Mouse (Mus musculus) C2C12 (cell line): ENCODE measurements around the gene Galnt17. TPM values are rescaled to one million over a fixed set of nuclear protein-coding genes. Genes with fewer than 3 reads are reported as not detected.

Source experiments
- H3K27me3 ChIP-seq: one replicate; pipeline ENCODE4 v1.6.1; 2011; ENCODE audit not compliant: control insufficient read depth, insufficient read depth, insufficient read length
- H3K36me3 ChIP-seq: one replicate; pipeline ENCODE4 v1.6.1; 2011; ENCODE audit not compliant: control insufficient read depth, insufficient read depth
- H3K4me3 ChIP-seq: one replicate; pipeline ENCODE4 v1.5.1; 2011; ENCODE audit warnings: mild to moderate bottlenecking, control low read depth; ENCODE audit not compliant: poor library complexity, insufficient read depth, severe bottlenecking
- H3K79me2 ChIP-seq: one replicate; pipeline ENCODE4 v1.6.1; 2011; ENCODE audit not compliant: control insufficient read depth, insufficient read depth
- H3K79me3 ChIP-seq: one replicate; pipeline ENCODE4 v1.6.1; 2011; ENCODE audit warnings: low read depth, control low read depth
- H3ac ChIP-seq: one replicate; pipeline ENCODE3; 2011; ENCODE audit warnings: low read depth; ENCODE audit not compliant: control insufficient read depth, insufficient read length
- CEBPB ChIP-seq: IDR thresholded peaks from one replicate; pipeline ENCODE4 v1.6.1; 2011; ENCODE audit warnings: low read depth, mild to moderate bottlenecking, control low read depth, moderate library complexity
- CTCF ChIP-seq: IDR thresholded peaks from one replicate; pipeline ENCODE4 v1.5.1; 2011; ENCODE audit not compliant: control insufficient read depth, insufficient read depth, insufficient read length
- FOSL1 ChIP-seq: IDR thresholded peaks from one replicate; pipeline ENCODE4 v1.8.0; 2011; ENCODE audit warnings: mild to moderate bottlenecking, low read length; ENCODE audit not compliant: poor library complexity, insufficient read depth, severe bottlenecking
- MAX ChIP-seq: IDR thresholded peaks from one replicate; pipeline ENCODE4 v1.6.1; 2011; ENCODE audit warnings: mild to moderate bottlenecking, control low read depth
- MYOD1 ChIP-seq: IDR thresholded peaks from one replicate; pipeline ENCODE4 v1.6.1; 2011; ENCODE audit warnings: low read depth; ENCODE audit not compliant: control insufficient read depth, insufficient read length
- MYOG ChIP-seq: IDR thresholded peaks from one replicate; pipeline ENCODE4 v1.6.1; 2011; ENCODE audit not compliant: control insufficient read depth, insufficient read length; ENCODE audit errors: extremely low read depth
- USF1 ChIP-seq: IDR thresholded peaks from one replicate; pipeline ENCODE4 v1.6.1; 2011; ENCODE audit warnings: low read depth, mild to moderate bottlenecking, control low read depth, moderate library complexity
- polyA plus RNA-seq: library from polyadenylated mRNA; unstranded; fragments of >200 nt; fragmentation: generic; extraction: Trizol; gene quantifications from one replicate; pipeline ENCODE4 v1.2.1, GENCODE M21; 2012; ENCODE audit warnings: missing spikeins

The Galnt17 gene
- polyA plus RNA-seq, 1 experiment: 0.04 TPM

DNA sequence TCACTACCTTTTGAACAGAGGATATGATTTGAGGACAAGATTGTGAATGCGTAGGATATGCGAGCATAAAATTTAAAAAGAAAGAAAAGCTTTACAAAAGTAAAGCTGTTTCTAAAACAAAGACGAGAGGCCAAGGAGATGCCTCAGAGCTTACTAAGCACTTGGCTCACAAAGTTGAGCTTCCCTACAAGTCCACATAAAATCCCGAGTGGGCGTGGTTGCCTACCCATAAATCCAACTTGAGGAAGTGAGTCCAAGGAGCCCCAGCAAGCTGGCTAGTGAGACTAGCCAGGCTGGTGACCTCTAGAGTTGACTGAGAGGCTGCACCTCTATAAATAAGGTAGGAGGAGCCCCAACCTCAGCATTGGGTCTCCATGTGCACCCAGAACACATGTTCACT is 299.8 kb downstream of the Galnt17 start:
- no peaks in the 10 kb centered on the region for H3K27me3 ChIP-seq
- no peak overlapping the region for H3ac ChIP-seq
- H3K79me2 ChIP-seq: no peaks in the 10 kb centered on the region
- H3K79me3 ChIP-seq: no peaks in the 10 kb centered on the region
- no peak for TF ChIP-seq MYOG
- TF ChIP-seq FOSL1: no peak
- TF ChIP-seq USF1: no peak
- no peak for TF ChIP-seq MAX
- H3K4me3 ChIP-seq: no peak overlapping the region
- H3K36me3 ChIP-seq: no peaks in the 10 kb centered on the region

DNA sequence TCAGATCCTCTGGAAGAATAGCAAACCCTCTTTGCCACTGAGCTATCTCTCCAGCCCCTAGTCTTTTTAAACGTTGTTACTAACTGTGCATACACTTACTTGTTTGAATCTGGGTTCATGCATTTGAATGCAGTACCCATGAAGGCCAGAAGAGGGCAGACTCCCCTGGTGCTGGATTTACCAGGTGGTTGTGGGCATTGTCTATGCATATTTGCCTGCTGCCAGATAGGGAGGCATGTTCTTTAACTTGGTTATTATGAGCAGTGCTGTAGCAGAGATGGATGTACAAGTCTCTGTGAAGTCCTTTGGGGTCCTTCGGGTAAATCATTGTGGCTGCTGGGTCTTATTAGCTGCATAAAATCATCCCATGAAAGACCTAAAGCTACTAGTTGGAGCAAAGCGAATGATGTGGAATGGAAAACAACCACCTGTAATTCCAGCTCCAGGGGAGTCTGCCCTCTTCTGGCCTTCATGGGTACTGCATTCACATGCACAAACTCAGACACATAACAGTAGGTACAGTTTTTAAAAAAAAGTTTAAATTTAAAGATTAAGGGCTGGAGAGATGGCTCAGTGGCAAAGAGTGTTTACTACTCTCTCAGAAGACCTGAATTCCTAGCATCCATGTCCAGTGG is 300.3 kb downstream of the Galnt17 start:
- Histone ChIP-seq H3K79me3 (no peaks in the 10 kb centered on the region), H3K4me3 (no peak overlapping the region), H3ac (no peak overlapping the region), H3K36me3 (no peaks in the 10 kb centered on the region), H3K79me2 (no peaks in the 10 kb centered on the region), H3K27me3 (no peaks in the 10 kb centered on the region)
- TF ChIP-seq MYOD1: no peak

DNA sequence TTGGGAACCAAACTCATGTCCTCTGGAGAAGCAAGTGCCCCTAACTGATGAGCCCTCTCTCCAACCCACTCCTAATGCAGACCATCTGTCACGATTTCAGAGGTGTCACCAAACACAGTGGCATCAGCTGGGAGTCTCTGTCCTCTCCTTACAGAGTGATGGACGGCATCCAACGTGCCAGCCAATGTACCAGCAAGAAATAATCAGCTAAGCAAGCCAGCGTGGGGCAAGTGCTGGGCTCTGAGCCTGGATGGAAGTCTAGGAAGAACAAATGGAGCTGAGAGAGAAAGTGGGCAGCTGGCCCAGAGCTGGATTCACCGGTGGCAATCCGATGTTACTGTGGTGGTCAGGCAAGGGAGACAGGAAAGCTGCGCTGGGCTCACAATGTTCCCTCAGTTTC is 301.1 kb downstream of the Galnt17 start:
- TF ChIP-seq USF1: no peak
- TF ChIP-seq MAX: no peak
- no peak for TF ChIP-seq MYOD1
- H3K79me3 ChIP-seq: no peaks in the 10 kb centered on the region
- H3K4me3 ChIP-seq: no peak overlapping the region
- H3K27me3 ChIP-seq: no peaks in the 10 kb centered on the region
- no peak overlapping the region for H3ac ChIP-seq
- no peaks in the 10 kb centered on the region for H3K36me3 ChIP-seq
- no peaks in the 10 kb centered on the region for H3K79me2 ChIP-seq

DNA sequence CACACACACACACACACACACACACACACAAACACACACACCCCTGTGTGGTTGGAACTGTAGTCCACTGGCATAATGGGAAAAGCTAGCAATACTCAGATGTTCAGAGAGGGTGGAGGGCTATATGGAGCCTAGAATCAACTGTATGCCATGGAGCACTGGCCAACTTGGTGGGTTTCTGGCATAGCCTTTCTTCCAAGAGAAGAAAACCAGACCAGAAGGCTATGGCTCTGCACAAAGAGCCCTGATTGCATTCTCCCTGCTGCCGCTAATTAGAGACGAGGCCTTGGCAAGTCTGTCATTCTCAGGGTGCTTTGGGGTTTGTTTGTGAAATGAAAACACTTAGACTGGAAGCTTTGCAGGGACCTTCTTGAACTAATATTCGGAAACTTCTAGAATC is 301.8 kb downstream of the Galnt17 start:
- Histone ChIP-seq H3K79me2 (no peaks in the 10 kb centered on the region), H3K4me3 (no peak overlapping the region), H3ac (no peak overlapping the region), H3K36me3 (no peaks in the 10 kb centered on the region), H3K79me3 (no peaks in the 10 kb centered on the region), H3K27me3 (no peaks in the 10 kb centered on the region)
- TF ChIP-seq MYOD1: no peak
- TF ChIP-seq MYOG: no peak
- no peak for TF ChIP-seq CTCF
- TF ChIP-seq USF1: no peak
- no peak for TF ChIP-seq CEBPB
- no peak for TF ChIP-seq FOSL1
- no peak for TF ChIP-seq MAX

DNA sequence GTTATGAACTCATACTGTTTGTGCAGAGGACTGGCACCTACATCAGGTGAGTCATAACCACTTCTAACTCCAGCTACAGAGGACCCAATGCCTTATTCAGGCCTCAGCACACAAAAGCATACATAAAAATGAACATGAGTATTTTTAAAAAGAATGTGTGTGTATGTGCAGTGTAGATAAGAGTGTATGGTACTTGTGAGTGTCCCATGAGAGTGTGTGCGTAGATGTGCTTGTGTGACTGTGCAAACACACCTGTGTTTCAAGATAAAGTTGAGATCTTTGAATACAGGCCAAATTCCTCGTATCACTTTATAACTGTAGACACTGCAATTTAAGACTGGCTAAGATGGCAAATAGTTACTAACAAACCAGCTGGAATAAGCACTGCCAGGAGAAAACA is 307.7 kb downstream of the Galnt17 start:
- H3ac ChIP-seq: no peak overlapping the region

DNA sequence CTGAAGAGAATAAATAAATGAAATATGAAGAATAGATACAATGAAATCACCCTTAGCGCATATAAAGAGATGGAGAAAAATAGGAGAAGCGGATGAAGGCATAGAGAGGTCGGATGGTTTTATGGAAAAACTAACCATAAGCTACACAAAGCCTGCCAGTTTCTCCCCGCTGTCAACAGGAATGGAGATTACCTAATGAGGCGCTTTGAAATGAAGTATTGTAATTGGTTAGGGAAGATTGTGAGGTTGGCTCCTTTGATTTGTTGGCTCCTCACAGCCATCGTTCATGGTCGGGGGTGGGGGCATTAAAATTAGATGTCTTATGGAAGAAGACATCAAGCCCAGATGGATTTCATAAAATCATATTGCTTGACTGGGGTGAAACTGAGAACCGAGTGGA is 329.0 kb downstream of the Galnt17 start:
- TF ChIP-seq MYOD1 (no peak), MYOG (no peak), MAX (no peak), USF1 (no peak), CTCF (no peak), FOSL1 (no peak), CEBPB (no peak)
- H3K27me3 ChIP-seq: no peaks in the 10 kb centered on the region
- H3K79me3 ChIP-seq: no peaks in the 10 kb centered on the region
- no peaks in the 10 kb centered on the region for H3K79me2 ChIP-seq
- no peaks in the 10 kb centered on the region for H3K36me3 ChIP-seq
- no peak overlapping the region for H3K4me3 ChIP-seq
- no peak overlapping the region for H3ac ChIP-seq

More for the DNA sequence above, 307.7 kb downstream of the Galnt17 start:
- Histone ChIP-seq H3K36me3 (no peaks in the 10 kb centered on the region), H3K27me3 (no peaks in the 10 kb centered on the region), H3K4me3 (no peak overlapping the region), H3K79me2 (no peaks in the 10 kb centered on the region), H3K79me3 (no peaks in the 10 kb centered on the region)
- no peak for TF ChIP-seq MAX
- TF ChIP-seq MYOG: no peak
- no peak for TF ChIP-seq USF1
- no peak for TF ChIP-seq CTCF
- no peak for TF ChIP-seq CEBPB
- TF ChIP-seq FOSL1: no peak
- no peak for TF ChIP-seq MYOD1
